Mouse (Mus musculus): Measurements from ENCODE around the gene Ulk3.

The Ulk3 gene

GRCm38 (mm10) chr9:57574397-57574796, 14.9 kb upstream of the Ulk3 start:
- DNase-seq, result no peak

- DNase-seq, result no peak
Measured at GRCm38 (mm10) chr9:57575577-57575976, 13.7 kb upstream of the Ulk3 start.

- DNase-seq, result no peak
Measured at GRCm38 (mm10) chr9:57577144-57577849, 12.0 kb upstream of the Ulk3 start.

- no peak for DNase-seq
Measured at GRCm38 (mm10) chr9:57584991-57585390, 4.3 kb upstream of the Ulk3 start.

- no peak for DNase-seq
Measured at GRCm38 (mm10) chr9:57590726-57591125, 1.5 kb downstream of the Ulk3 start.

GRCm38 (mm10) chr9:57593454-57594173, 4.4 kb downstream of the Ulk3 start:
- DNase-seq, result no peak

- no peak for DNase-seq
Measured at GRCm38 (mm10) chr9:57594174-57594509, 4.9 kb downstream of the Ulk3 start.

GRCm38 (mm10) chr9:57597265-57597664, 8.0 kb downstream of the Ulk3 start:
- no peak for DNase-seq

GRCm38 (mm10) chr9:57597929-57598382, 8.7 kb downstream of the Ulk3 start:
- no peak for DNase-seq

- no peak for DNase-seq
Measured at GRCm38 (mm10) chr9:57598851-57599563, 9.8 kb downstream of the Ulk3 start.

- DNase-seq, result no peak
Measured at GRCm38 (mm10) chr9:57600620-57601352, 11.5 kb downstream of the Ulk3 start.

GRCm38 (mm10) chr9:57601353-57601706, 12.1 kb downstream of the Ulk3 start:
- no peak for DNase-seq

- no peak for DNase-seq
Measured at GRCm38 (mm10) chr9:57602098-57602497, 12.8 kb downstream of the Ulk3 start.

- DNase-seq, result no peak
Measured at GRCm38 (mm10) chr9:57604875-57605274, 15.6 kb downstream of the Ulk3 start.

- no peak for DNase-seq
Measured at GRCm38 (mm10) chr9:57605503-57605902, 16.3 kb downstream of the Ulk3 start.

GRCm38 (mm10) chr9:57606139-57606851, 17.0 kb downstream of the Ulk3 start, which contains the start of gene Cplx3:
Cplx3 (minus strand) TSS chr9:57606281.
- no peak for DNase-seq

GRCm38 (mm10) chr9:57609803-57610202, 20.6 kb downstream of the Ulk3 start:
- DNase-seq, result no peak

- no peak for DNase-seq
Measured at GRCm38 (mm10) chr9:57610359-57610826, 21.1 kb downstream of the Ulk3 start.

- no peak for DNase-seq
Measured at GRCm38 (mm10) chr9:57612587-57612986, 23.3 kb downstream of the Ulk3 start.

- DNase-seq, result no peak
Measured at GRCm38 (mm10) chr9:57613975-57614374, 24.7 kb downstream of the Ulk3 start.

- no peak for DNase-seq
Measured at GRCm38 (mm10) chr9:57614786-57615185, 25.5 kb downstream of the Ulk3 start.

- DNase-seq, result no peak
Measured at GRCm38 (mm10) chr9:57617556-57618169, 28.4 kb downstream of the Ulk3 start.

All from thymus, adult 18-20 months (tissue).